Mouse (Mus musculus): ENCODE results near the gene Il21.

The Il21 gene

DNA sequence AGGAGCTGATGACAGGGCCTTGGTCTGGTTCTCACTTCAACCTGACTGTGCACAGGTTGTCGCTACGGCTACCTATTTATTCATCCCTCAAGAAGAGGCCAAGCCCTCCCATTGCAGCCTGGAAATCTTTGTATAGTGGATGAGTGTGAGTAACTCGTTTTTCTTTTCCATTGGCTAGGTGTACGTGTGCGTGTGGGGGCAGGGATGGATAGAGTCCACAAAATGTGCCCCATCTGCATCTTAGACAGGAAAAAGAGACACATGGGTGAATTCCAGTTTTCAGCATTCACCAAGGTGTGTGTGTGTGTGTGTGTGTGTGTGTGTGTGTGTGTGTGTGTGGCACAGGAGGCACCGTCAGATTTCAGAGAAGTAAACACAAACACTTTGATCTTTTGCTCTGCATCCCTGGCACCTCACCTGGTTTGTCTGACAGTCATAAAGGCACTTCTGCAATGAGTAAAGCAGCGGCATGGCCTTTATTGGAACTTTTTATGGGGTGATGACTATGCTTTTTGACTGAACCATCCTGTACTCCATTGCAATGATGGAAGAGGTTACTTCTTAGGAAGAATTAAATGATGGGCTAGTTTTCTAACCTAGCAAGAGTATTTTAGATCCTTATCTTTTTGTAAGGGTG is at the start of gene Il21:
Gene Il21, minus strand, starts transcription at position 51 of the 637 bp plus-strand sequence.
- DNase-seq (ENCODE audit: low spot score), result no peak

- DNase-seq (ENCODE audit: low spot score), result no peak
These were observed 48.4 kb upstream of the Il21 start for GRCm38 (mm10) chr3:37280871-37281270.

GRCm38 (mm10) chr3:37280221-37280620 is 47.8 kb upstream of the Il21 start:
- no peak for DNase-seq (ENCODE audit: low spot score)

DNA sequence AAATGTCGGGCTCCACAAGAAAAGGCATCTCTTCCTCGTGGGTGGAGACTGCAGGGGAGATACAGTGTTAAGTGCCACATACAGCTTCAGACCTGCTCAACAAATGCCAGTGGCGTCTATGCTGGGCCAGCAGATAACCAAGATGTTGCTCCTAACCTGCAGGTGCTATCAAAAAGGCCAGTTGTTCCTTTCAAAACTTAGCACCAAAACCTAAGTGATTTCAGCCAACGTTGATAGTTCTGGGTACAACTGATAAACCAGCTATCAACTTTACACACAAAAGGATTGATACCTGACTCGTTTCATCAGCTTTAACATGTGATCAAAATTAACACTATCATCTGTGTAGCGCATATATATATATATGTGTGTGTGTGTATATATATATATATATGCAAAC is 42.2 kb upstream of the Il21 start:
- DNase-seq (ENCODE audit: low spot score), result no peak

DNA sequence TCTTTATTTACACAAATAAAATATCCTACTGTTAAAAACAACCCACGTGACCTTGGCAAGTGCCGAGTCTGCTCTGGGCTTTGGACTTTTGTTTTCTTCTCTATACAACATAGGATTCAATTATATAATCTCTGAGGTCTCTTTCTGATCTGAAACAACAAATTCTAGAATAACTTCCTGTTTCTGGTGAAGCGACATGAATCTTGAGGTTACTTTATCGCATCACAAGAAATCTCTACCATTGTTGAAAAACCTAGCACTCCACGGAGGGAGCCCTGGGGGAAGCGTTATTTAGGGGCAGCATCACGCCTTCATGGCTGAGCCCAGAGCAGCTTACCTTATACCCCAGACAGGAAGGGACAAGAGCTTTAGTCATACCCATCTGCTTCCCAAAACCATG is 40.7 kb upstream of the Il21 start:
- DNase-seq (ENCODE audit: low spot score), result no peak

DNA sequence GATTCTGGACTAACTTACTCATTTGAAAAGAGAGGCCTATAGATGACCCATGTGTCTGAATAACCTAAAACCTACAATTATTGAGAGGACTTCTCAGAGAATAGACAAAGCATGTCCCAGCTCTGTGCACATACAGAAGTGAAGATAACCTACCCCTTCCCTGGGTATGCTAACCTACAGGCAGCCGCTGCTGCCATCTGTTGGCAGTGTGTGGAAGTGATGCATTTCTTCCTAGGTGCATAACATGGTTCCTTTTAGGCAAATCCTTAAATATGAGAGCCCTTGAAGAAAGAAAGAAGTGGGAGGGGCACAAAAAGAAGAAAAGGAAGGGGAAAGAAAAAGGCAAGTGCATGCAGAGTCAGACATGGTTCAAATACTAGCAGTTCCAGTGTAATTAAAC is 38.8 kb upstream of the Il21 start:
- peak; percentile 30 for DNase-seq (ENCODE audit: low spot score)

DNA sequence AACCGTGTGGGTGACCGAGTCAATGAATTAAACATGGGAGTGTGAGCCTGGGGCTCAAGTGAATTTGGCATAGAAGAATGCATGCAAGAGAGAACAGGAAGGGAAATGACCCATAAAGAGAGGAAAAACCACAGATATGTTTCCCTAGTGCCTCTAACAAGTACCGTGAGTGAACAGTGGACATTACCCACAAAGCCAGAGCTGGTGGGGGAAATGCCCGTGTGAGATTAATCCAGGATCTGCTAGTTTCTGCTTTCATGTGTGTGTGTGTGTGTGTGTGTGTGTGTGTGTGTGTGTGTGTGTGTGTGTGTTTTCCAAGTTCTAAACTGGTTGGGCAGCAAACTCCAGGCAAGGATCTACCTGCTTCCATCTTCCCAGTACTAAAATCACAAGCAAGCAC is 37.5 kb upstream of the Il21 start:
- no peak for DNase-seq (ENCODE audit: low spot score)

GRCm38 (mm10) chr3:37268338-37268737 is 35.9 kb upstream of the Il21 start:
- no peak for DNase-seq (ENCODE audit: low spot score)

GRCm38 (mm10) chr3:37259331-37259999 is 27.0 kb upstream of the Il21 start:
- DNase-seq (ENCODE audit: low spot score), result no peak

GRCm38 (mm10) chr3:37257776-37258175 is 25.3 kb upstream of the Il21 start:
- no peak for DNase-seq (ENCODE audit: low spot score)

DNA sequence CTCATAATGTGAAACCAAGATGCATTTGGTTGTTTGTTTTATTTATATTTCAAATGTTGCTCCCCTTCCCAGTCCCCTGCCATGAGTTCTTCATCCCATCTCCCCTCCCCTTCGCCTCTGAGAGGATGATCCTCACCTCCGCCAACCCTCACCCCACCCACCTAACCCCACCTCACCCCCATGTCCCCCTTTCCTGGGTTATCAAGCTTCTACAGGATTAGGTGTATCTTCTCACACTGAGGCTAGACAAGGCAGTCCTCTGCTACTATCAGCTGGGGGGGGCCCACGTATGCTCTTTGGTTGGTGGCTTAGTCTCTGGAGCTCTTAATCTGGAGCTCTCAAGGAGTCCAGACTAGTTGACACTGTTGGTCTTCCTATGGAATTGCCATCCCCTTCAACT is 18.5 kb upstream of the Il21 start:
- DNase-seq (ENCODE audit: low spot score), result no peak

DNA sequence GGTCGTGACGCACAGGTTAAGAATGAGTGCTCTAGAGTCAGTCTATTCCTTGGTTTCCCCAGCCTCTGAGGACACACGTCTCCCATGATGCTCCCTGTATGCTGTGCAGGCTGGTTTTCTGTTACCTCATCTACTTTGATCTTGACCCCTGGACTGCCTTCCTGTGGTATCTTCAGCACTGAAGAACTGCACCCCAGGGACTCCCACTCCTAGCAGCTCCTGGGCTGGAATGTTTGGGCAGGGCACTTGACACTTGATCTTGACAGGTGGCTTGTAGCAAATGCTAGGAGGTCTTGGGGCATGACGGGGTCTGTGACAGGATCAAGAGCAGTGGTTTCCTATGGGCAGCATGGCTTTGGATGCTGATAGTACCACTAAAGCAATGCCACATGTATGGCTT is 2.6 kb upstream of the Il21 start:
- no peak for DNase-seq (ENCODE audit: low spot score)

GRCm38 (mm10) chr3:37231153-37231552 is 1.3 kb downstream of the Il21 start:
- DNase-seq (ENCODE audit: low spot score), result no peak

- no peak for DNase-seq (ENCODE audit: low spot score)
These were observed 3.2 kb downstream of the Il21 start for GRCm38 (mm10) chr3:37229082-37229829.

DNA sequence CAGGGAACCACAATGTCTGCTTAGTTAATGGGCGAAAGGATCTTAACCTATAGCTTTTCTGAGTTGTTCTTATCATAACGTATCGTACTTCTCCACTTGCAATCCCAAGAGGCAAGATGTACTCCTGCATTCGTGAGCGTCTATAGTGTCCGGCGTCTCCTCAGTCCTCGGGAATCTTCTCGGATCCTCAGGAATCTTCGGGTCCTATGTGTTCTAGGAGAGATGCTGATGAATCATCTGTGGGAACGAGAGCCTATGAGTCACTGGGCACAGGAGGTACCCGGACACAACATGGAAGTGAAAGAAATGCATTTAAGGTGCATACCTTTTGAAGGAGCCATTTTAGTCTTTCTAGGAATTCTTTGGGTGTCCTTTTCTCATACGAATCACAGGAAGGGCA is 7.3 kb downstream of the Il21 start:
- no peak for DNase-seq (ENCODE audit: low spot score)

GRCm38 (mm10) chr3:37219071-37219470 is 13.4 kb downstream of the Il21 start:
- DNase-seq (ENCODE audit: low spot score), result peak; percentile 24

GRCm38 (mm10) chr3:37205226-37205800 is 27.1 kb downstream of the Il21 start:
- peak; percentile 12 for DNase-seq (ENCODE audit: low spot score)

- DNase-seq (ENCODE audit: low spot score), result peak; percentile 48
These were observed 27.9 kb downstream of the Il21 start for GRCm38 (mm10) chr3:37204556-37204955.

DNA sequence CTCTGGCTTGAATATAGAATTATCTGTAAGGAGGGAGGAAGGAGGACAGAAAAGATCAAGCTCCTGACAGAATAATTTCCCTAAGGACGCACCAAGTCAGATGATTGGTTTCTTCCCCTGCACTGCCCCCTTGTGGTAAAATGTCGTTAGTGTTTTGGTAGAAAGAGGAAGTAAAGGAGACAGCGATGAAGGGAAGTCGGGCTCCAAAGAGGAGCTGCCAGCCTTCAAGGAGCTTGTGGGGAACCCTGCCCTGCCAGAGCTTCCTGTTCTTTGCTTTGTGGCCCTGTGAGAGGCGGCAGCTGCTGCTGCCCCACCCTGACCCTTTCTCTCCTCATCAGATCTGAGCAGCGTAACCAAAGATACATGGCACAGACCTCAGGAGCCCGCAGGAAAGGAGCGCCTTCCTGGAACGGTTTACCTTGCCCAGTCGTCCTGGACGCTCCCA is 28.4 kb downstream of the Il21 start:
- peak; percentile 87 for DNase-seq (ENCODE audit: low spot score)

DNA sequence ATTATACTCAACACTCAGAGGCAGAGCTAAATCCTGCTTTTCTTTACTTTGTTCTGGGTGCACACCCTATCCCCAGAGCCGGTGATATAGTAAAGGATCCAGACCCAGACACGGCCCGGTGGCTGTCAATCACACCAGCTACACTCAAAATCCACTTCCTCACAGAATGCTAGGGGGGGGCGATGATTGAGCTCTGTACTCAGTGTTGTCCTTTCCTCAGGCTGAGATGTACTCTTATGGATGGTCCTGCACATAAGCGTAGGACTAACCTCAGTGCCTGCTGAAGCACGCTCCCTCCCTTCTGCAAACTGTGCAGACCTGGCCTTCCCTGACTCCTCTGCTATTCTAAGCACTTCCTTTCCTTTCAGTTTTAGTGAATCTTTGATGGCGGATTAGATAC is 29.6 kb downstream of the Il21 start:
- no peak for DNase-seq (ENCODE audit: low spot score)

DNA sequence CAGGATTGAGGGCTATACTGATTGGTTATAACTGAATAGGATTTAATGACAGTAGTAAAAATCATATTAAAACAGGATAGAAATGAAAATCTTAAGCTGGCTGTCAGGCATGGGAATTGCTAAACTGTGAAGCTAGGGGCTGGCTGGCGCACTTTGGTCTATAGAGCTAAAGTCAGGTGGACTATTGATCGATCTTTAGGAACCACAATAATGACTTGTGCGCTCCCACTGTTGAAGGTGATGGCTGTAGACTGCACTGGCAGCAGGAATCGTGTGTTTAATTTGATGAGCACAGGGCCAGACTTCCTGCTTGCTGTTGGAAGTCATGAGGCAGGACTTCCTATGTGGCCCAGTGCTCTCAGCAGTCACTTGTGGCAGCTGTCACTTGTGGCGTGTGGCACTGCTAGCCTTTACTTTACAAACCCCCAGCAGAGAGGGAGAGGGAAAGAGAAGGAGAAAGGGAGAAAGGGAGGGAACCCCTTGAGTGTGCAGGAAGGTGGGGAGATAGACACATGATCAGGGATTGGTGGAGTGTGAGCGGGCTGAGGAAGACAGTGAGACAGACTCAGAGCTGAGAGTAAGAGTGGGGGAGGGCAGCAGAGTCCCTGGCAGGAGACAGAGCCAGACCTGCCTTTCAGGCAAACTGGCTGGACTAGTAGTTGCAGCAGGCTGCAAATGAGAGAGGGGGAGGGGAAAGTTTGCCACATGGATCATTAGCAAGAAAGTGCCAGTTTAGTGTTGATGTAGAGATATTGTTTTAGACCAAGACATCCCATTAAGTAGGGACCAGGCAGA is 31.1 kb downstream of the Il21 start:
- DNase-seq (ENCODE audit: low spot score), result no peak

- no peak for DNase-seq (ENCODE audit: low spot score)
These were observed 34.1 kb downstream of the Il21 start for GRCm38 (mm10) chr3:37198302-37198701.
